Mouse (Mus musculus) myocyte (in vitro differentiated cells): ENCODE results near the gene Lrmda. TPM values are rescaled to one million over a fixed set of nuclear protein-coding genes. Genes with fewer than 3 reads are reported as not detected.

Experiments
- H3K27me3 ChIP-seq: one replicate; pipeline ENCODE4 v1.6.1; 2011; ENCODE audit not compliant: control insufficient read depth, insufficient read depth, insufficient read length
- H3K36me3 ChIP-seq: one replicate; pipeline ENCODE4 v1.6.1; 2011; ENCODE audit not compliant: control insufficient read depth, insufficient read depth
- H3K4me2 ChIP-seq: one replicate; pipeline ENCODE4 v1.6.1; 2011; ENCODE audit warnings: low read depth, control low read depth
- H3K4me3 ChIP-seq: one replicate; pipeline ENCODE4 v1.5.1; 2011; ENCODE audit warnings: mild to moderate bottlenecking, control low read depth, moderate library complexity
- H3K79me2 ChIP-seq: one replicate; pipeline ENCODE4 v1.6.1; 2011; ENCODE audit not compliant: control insufficient read depth, insufficient read depth
- H3ac ChIP-seq: one replicate; pipeline ENCODE4 v1.6.1; 2011; ENCODE audit not compliant: control insufficient read depth, insufficient read length
- CEBPB ChIP-seq: IDR thresholded peaks from 2 replicates; pipeline ENCODE4 v1.6.1; 2011; ENCODE audit warnings: mild to moderate bottlenecking, moderate library complexity; ENCODE audit not compliant: poor library complexity, insufficient read depth, severe bottlenecking
- E2F4 ChIP-seq: IDR thresholded peaks from one replicate; pipeline ENCODE4 v1.6.1; 2011; ENCODE audit warnings: mild to moderate bottlenecking, control low read depth, moderate library complexity; ENCODE audit not compliant: insufficient read depth
- MAX ChIP-seq: IDR thresholded peaks from one replicate; pipeline ENCODE4 v1.6.1; 2011; ENCODE audit warnings: low read depth, mild to moderate bottlenecking, control low read depth
- MYOD1 ChIP-seq, 3 experiments: IDR thresholded peaks; one replicate each; pipeline ENCODE4 v1.6.1; 2011; ENCODE audit warnings: control low read depth in 2 of 3, low read depth in 2 of 3, mild to moderate bottlenecking in 2 of 3, moderate library complexity in 1 of 3; ENCODE audit not compliant: insufficient read length in 2 of 3, control insufficient read depth in 1 of 3
- MYOG ChIP-seq, 3 experiments: IDR thresholded peaks; one replicate each; pipeline ENCODE4 v1.6.1; 2011; ENCODE audit warnings: control low read depth in 2 of 3, low read depth in 2 of 3, mild to moderate bottlenecking in 2 of 3; ENCODE audit not compliant: insufficient read length in 2 of 3, control insufficient read depth in 1 of 3, insufficient read depth in 1 of 3
- POLR2A ChIP-seq: IDR thresholded peaks from one replicate; pipeline ENCODE4 v1.6.1; 2011; ENCODE audit warnings: low read depth, mild to moderate bottlenecking, control low read depth, moderate library complexity; ENCODE audit not compliant: insufficient read length
- POLR2AphosphoS2 ChIP-seq: IDR thresholded peaks from one replicate; pipeline ENCODE4 v1.6.1; 2011; ENCODE audit warnings: low read depth, control low read depth; ENCODE audit not compliant: insufficient read length
- REST ChIP-seq: IDR thresholded peaks from one replicate; pipeline ENCODE4 v1.6.1; 2011; ENCODE audit warnings: mild to moderate bottlenecking, control low read depth, moderate library complexity; ENCODE audit not compliant: insufficient read depth, insufficient read length
- SRF ChIP-seq: IDR thresholded peaks from one replicate; pipeline ENCODE4 v1.6.1; 2011; ENCODE audit warnings: low read depth; ENCODE audit not compliant: control insufficient read depth, insufficient read length
- TCF12 ChIP-seq: IDR thresholded peaks from one replicate; pipeline ENCODE4 v1.6.1; 2011; ENCODE audit warnings: mild to moderate bottlenecking, control low read depth; ENCODE audit not compliant: poor library complexity, insufficient read depth, severe bottlenecking
- TCF3 ChIP-seq: IDR thresholded peaks from one replicate; pipeline ENCODE4 v1.6.1; 2011; ENCODE audit warnings: low read depth, control low read depth; ENCODE audit not compliant: insufficient read length
- USF1 ChIP-seq: IDR thresholded peaks from one replicate; pipeline ENCODE4 v1.6.1; 2011; ENCODE audit warnings: low read depth, mild to moderate bottlenecking, control low read depth, moderate library complexity
- polyA plus RNA-seq: library from polyadenylated mRNA; unstranded; fragments of >200 nt; fragmentation: generic; extraction: Trizol; gene quantifications from one replicate; pipeline ENCODE4 v1.2.1, GENCODE M21; 2012; ENCODE audit warnings: missing spikeins

Gene Lrmda
- polyA plus RNA-seq, 1 experiment: 1.9 TPM

DNA sequence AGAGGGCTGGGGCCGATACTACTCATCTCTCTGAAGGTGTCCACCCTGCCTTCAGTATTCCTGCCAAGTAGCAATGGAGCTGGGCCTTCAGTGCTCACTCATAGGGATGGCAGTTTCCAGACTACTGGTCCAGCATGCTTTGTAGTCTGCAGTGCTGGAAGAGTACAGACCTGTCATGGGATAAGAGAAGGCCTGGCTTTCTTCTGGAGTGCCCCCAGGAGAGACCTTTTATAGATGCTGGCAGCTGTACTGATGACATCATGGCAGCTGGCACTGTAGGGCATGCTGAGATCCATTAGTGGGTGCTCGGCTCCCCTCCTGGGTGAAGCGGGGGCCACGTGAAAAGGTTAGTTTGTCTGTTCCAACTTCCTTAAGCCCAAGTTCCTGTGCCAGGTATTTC lies 348.1 kb downstream of the Lrmda start:
- Histone ChIP-seq H3K36me3 (no peaks in the 10 kb centered on the region), H3K27me3 (peaks cover under 1% of the 10 kb centered on the region), H3ac (no peak overlapping the region), H3K4me3 (no peak overlapping the region), H3K4me2 (no peak overlapping the region), H3K79me2 (no peaks in the 10 kb centered on the region)
- TF ChIP-seq SRF (no peak), TCF12 (no peak), MYOD1 (IDR thresholded peaks at IDR 0.05; ENCODE audit: control insufficient read depth in 1 of 3, insufficient read length in 2 of 3, low read depth in 2 of 3) (no peak), MAX (no peak)

DNA sequence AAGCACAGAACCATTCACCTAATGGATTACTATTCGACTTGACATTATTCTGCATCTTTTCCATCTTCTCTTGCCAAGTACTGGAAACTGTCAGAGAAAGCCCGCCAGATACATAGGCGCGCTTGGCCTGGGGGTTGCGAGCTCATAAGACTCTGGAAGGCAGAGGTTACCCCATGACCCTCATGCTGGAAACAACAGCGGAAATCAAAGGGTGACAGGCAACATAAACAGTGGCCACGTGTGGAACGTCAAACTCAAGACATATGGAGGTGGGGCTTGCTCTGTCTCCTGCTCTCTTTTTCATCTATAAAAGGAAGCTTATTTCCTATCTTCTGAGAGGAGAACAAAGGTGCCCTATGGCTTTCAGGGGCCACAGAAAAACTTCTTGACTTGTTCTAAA lies 351.6 kb downstream of the Lrmda start:
- Histone ChIP-seq H3K36me3 (no peaks in the 10 kb centered on the region), H3K27me3 (peaks cover 5% of the 10 kb centered on the region), H3K79me2 (no peaks in the 10 kb centered on the region), H3K4me2 (no peak overlapping the region), H3ac (no peak overlapping the region), H3K4me3 (no peak overlapping the region)
- TF ChIP-seq TCF3 (no peak), CEBPB (no peak), POLR2A (no peak), REST (no peak), MAX (no peak), E2F4 (no peak), SRF (no peak), USF1 (no peak), TCF12 (no peak), MYOD1 (IDR thresholded peaks at IDR 0.05; ENCODE audit: control insufficient read depth in 1 of 3, insufficient read length in 2 of 3, low read depth in 2 of 3) (no peak), POLR2AphosphoS2 (no peak), MYOG (IDR thresholded peaks at IDR 0.05; ENCODE audit: control insufficient read depth in 1 of 3, insufficient read depth in 1 of 3, insufficient read length in 2 of 3, low read depth in 2 of 3) (no peak)

DNA sequence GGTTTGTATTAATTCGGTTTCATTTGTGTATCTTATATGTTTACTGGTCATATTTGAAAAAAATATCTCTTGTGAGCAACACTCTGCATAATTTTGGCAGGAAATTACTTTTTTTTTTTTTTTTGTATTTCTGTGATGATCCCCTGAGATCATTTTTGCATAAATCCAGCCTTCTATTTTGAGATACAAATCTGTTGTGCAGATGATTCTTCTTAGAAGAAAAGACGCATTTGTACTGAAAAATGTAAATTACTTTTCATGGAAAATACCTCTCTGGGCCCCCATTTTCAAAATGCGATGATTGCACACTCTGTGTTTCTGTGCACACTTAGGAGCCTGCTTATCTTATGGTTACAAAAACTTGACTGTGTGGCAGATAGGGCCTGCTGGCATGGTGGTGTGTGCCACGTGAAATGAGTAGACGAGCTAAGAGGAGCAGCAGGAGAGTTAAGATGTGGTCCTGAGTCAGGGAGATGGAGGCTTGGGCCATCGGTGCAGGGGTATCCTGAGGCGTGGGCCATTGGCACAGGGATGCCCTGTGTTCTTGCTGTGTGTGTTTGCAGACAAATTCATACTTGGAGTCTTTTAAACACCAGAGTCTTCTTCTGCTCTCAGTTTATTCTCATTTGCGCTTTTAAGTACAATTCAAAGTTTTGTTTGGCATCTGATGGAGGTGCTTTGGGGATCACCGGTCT lies 353.3 kb downstream of the Lrmda start:
- H3K4me3 ChIP-seq: no peak overlapping the region
- no peaks in the 10 kb centered on the region for H3K36me3 ChIP-seq
- H3K79me2 ChIP-seq: no peaks in the 10 kb centered on the region
- no peak for TF ChIP-seq TCF3
- TF ChIP-seq MYOG (IDR thresholded peaks at IDR 0.05; ENCODE audit: control insufficient read depth in 1 of 3, insufficient read depth in 1 of 3, insufficient read length in 2 of 3, low read depth in 2 of 3): no peak
- TF ChIP-seq REST: no peak
- no peak for TF ChIP-seq MYOD1 (IDR thresholded peaks at IDR 0.05; ENCODE audit: control insufficient read depth in 1 of 3, insufficient read length in 2 of 3, low read depth in 2 of 3)
- TF ChIP-seq CEBPB: no peak
- no peak for TF ChIP-seq TCF12
- no peak for TF ChIP-seq MAX
- TF ChIP-seq E2F4: no peak
- no peak for TF ChIP-seq POLR2AphosphoS2
- TF ChIP-seq USF1: no peak
- TF ChIP-seq POLR2A: no peak
- no peak for TF ChIP-seq SRF
- peaks cover 5% of the 10 kb centered on the region for H3K27me3 ChIP-seq
- no peak overlapping the region for H3K4me2 ChIP-seq
- H3ac ChIP-seq: no peak overlapping the region

DNA sequence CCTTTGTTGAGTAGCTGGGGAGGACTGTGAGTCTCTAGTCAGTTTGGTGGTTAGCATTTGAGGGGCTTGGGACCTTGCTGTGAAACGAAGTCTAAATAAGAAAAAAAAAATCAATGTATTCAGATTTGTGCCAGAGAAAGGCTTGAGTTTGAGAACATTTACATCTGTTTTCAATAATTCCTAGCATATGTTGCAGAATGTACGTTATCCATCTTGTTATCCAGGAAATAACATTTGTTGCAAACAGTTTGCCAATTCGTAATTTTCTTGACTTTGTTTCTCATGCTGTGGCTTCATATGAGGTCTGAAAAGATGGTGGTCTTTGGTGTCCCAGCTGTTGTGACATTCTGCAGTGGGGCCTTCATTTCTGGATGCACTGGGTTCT lies 353.8 kb downstream of the Lrmda start:
- Histone ChIP-seq H3K27me3 (peaks cover 5% of the 10 kb centered on the region), H3ac (no peak overlapping the region), H3K79me2 (no peaks in the 10 kb centered on the region), H3K4me3 (no peak overlapping the region), H3K4me2 (no peak overlapping the region), H3K36me3 (no peaks in the 10 kb centered on the region)
- TF ChIP-seq MYOG (IDR thresholded peaks at IDR 0.05; ENCODE audit: control insufficient read depth in 1 of 3, insufficient read depth in 1 of 3, insufficient read length in 2 of 3, low read depth in 2 of 3) (no peak), USF1 (no peak), CEBPB (no peak), SRF (no peak), TCF12 (no peak), TCF3 (no peak), REST (no peak), E2F4 (no peak), MYOD1 (IDR thresholded peaks at IDR 0.05; ENCODE audit: control insufficient read depth in 1 of 3, insufficient read length in 2 of 3, low read depth in 2 of 3) (no peak), MAX (no peak), POLR2A (no peak)

GRCm38 (mm10) chr14:22377148-22377547 lies 357.6 kb downstream of the Lrmda start:
- Histone ChIP-seq H3K79me2 (no peaks in the 10 kb centered on the region), H3K36me3 (no peaks in the 10 kb centered on the region), H3K4me2 (no peak overlapping the region), H3K27me3 (peaks cover 5% of the 10 kb centered on the region), H3ac (no peak overlapping the region), H3K4me3 (no peak overlapping the region)
- TF ChIP-seq SRF (no peak), MYOD1 (IDR thresholded peaks at IDR 0.05; ENCODE audit: control insufficient read depth in 1 of 3, insufficient read length in 2 of 3, low read depth in 2 of 3) (no peak), REST (no peak), TCF3 (no peak), POLR2AphosphoS2 (no peak), MAX (no peak), POLR2A (no peak), E2F4 (no peak), TCF12 (no peak), MYOG (IDR thresholded peaks at IDR 0.05; ENCODE audit: control insufficient read depth in 1 of 3, insufficient read depth in 1 of 3, insufficient read length in 2 of 3, low read depth in 2 of 3) (no peak), CEBPB (no peak), USF1 (no peak)
